Mouse (Mus musculus) hindbrain, embryonic 13.5 days (tissue): ENCODE data around the gene Dmbt1. TPM values are rescaled to one million over a fixed set of nuclear protein-coding genes. Genes with fewer than 3 reads are reported as not detected.
"Not testable (repeated sequence)": the region's sequence is repeated elsewhere in the genome, so short reads cannot be mapped to it uniquely, and the experiment has no call there.

Experiments
- ATAC-seq: fragments of 200-750 bp; cut with Nextera tagmentation; 2 replicates; pipeline ENCODE4 v1.8.0; 2017; ENCODE audit warnings: moderate TSS enrichment; ENCODE audit not compliant: low FRiP score
- H3K27ac ChIP-seq: fragments of 300-500 bp; sonication (generic); 2 replicates; pipeline ENCODE4 v1.5.1; 2015; ENCODE audit warnings: inconsistent platforms, mild to moderate bottlenecking, moderate library complexity
- H3K27me3 ChIP-seq: fragments of 300-500 bp; sonication (generic); 2 replicates; pipeline ENCODE4 v1.6.1; 2015; ENCODE audit warnings: mild to moderate bottlenecking, inconsistent platforms
- H3K36me3 ChIP-seq: fragments of 300-500 bp; sonication (generic); 2 replicates; pipeline ENCODE4 v1.6.1; 2015; ENCODE audit warnings: mild to moderate bottlenecking, inconsistent platforms
- H3K4me1 ChIP-seq: fragments of 300-500 bp; sonication (generic); replicated peaks from 2 replicates; pipeline ENCODE4 v1.6.1; 2015; ENCODE audit warnings: inconsistent platforms
- H3K4me2 ChIP-seq: fragments of 300-500 bp; sonication (generic); 2 replicates; pipeline ENCODE4 v1.6.1; 2015; ENCODE audit warnings: inconsistent platforms, mild to moderate bottlenecking, moderate library complexity
- H3K4me3 ChIP-seq: fragments of 300-500 bp; sonication (generic); 2 replicates; pipeline ENCODE4 v1.5.1; 2015; ENCODE audit warnings: mild to moderate bottlenecking, inconsistent platforms
- H3K9ac ChIP-seq: fragments of 300-500 bp; sonication (generic); 2 replicates; pipeline ENCODE4 v1.6.1; 2015; ENCODE audit warnings: mild to moderate bottlenecking, inconsistent platforms
- H3K9me3 ChIP-seq: fragments of 300-500 bp; sonication (generic); 2 replicates; pipeline ENCODE4 v1.6.1; 2016; ENCODE audit warnings: inconsistent platforms
- WGBS: fragments of 180-500 bp; shearing (Covaris S2); methylation state at CpG from one replicate; pipeline ENCODE4 v1.1.7; 2015; 5-methylcytosine and 5-hydroxymethylcytosine counted together
- polyA plus RNA-seq: library from polyadenylated mRNA; unstranded; fragments of >200 nt; fragmentation: Nextera tagmentation; extraction: Ambion mirVana; gene quantifications from 2 replicates; pipeline ENCODE4 v1.2.1, GENCODE M21; 2015

Dmbt1 gene
- polyA plus RNA-seq, 1 experiment from 2014 or later, result not detected

DNA sequence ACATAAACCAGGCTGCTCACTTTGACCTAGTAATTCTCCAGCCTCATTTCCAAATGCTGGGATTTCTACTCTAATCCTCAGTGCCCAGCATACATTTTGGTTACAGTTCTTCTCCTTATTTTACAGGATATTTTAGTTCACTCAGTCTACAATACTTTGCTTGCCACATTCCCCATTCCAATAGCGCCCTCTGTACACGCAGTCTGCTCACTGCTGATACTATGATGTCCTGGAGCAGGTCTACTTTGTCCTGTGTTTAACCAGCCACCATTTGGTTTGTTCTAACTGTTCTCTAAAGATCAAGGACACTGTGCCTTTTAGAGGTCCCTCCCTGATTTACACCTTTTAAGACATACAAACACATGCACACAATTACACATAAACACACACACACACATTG lies 28.0 kb downstream of the Dmbt1 start:
- H3K4me3 ChIP-seq, H3K27ac ChIP-seq, H3K27me3 ChIP-seq, H3K4me1 ChIP-seq, H3K9ac ChIP-seq, ATAC-seq, H3K4me2 ChIP-seq, H3K36me3 ChIP-seq, H3K9me3 ChIP-seq: not testable (repeated sequence)
- 73% methylated on average over 2 of the region's 2 CpGs for WGBS

DNA sequence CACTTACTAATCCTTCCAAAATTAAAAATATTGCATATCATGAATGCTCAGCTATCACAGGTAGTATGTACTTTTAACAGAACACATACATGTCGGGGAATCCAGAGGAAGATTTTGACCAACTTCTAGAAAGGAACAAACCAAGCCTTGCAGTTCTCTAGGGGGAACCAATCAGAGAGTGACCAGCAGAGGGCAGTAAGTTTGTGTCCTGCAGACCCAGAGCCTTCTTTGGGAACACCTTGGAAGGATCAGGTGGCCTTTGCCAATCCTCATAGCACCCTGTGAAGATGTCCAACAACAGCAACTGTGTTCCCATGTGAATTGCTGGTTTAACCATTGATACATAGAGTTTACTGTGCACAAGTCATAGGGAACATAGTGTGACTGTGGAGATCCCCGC lies 30.7 kb downstream of the Dmbt1 start:
- 91% methylated on average over 2 of the region's 2 CpGs for WGBS
- H3K27ac ChIP-seq, result no peak overlapping the region
- no peak for ATAC-seq

DNA sequence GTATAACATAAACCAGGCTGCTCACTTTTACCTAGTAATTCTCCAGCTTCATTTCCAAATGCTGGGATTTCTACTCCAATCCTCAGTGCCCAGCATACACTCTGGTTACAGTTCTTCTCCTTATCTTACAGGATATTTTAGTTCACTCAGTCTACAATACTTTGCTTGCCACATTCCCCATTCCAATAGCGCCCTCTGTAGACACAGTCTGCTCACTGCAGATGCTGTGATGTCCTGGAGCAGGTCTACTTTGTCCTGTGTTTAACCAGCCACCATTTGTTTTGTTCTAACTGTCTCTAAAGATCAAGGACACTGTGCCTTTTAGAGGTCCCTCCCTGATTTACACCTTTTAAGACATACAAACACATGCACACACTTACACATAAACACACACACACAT lies 36.3 kb downstream of the Dmbt1 start:
- H3K27ac ChIP-seq, H3K9ac ChIP-seq, H3K4me2 ChIP-seq, H3K9me3 ChIP-seq, ATAC-seq, H3K4me1 ChIP-seq, H3K36me3 ChIP-seq, H3K4me3 ChIP-seq, H3K27me3 ChIP-seq: not testable (repeated sequence)
- 0% methylated on average over 1 of the region's 1 CpGs for WGBS

More for the DNA sequence above, 30.7 kb downstream of the Dmbt1 start:
- Histone ChIP-seq H3K9ac (no peak overlapping the region), H3K4me3 (no peak overlapping the region), H3K27me3 (no peaks in the 10 kb centered on the region), H3K9me3 (no peaks in the 10 kb centered on the region), H3K36me3 (no peaks in the 10 kb centered on the region), H3K4me1 (no peaks in the 10 kb centered on the region), H3K4me2 (no peak overlapping the region)

- H3K9ac ChIP-seq, ATAC-seq: not testable (repeated sequence)
Observed at GRCm38 (mm10) chr7:131073476-131073875, 41.6 kb downstream of the Dmbt1 start.

DNA sequence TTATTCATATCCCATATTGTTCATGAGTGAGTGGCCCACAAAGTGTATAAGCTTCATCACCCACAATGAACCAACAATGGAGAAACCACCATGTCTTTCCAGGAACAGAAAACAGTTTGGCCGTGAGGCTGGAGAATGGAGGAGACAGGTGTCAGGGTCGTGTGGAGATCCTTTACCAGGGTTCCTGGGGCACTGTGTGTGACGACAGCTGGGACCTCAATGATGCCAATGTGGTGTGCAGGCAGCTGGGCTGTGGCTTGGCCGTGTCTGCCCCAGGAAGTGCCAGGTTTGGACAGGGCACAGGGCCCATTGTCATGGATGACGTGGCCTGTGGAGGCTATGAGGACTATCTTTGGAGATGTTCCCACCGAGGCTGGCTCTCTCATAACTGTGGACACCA lies 42.2 kb downstream of the Dmbt1 start:
- H3K4me3 ChIP-seq, H3K9ac ChIP-seq, H3K36me3 ChIP-seq, H3K4me2 ChIP-seq, H3K4me1 ChIP-seq, H3K27me3 ChIP-seq, H3K9me3 ChIP-seq, H3K27ac ChIP-seq, ATAC-seq: not testable (repeated sequence)
- 85% methylated on average over 6 of the region's 6 CpGs for WGBS

More at GRCm38 (mm10) chr7:131073476-131073875, 41.6 kb downstream of the Dmbt1 start:
- H3K27ac ChIP-seq, H3K4me3 ChIP-seq, H3K4me1 ChIP-seq, H3K9me3 ChIP-seq, H3K36me3 ChIP-seq, H3K27me3 ChIP-seq, H3K4me2 ChIP-seq: not testable (repeated sequence)
- WGBS, result 98% methylated on average over 3 of the region's 3 CpGs

- H3K4me1 ChIP-seq, result no peaks in the 10 kb centered on the region
- WGBS, result 3% methylated on average over 1 of the region's 1 CpGs
- ATAC-seq, result no peak
Observed at GRCm38 (mm10) chr7:131075956-131076355, 44.1 kb downstream of the Dmbt1 start.

GRCm38 (mm10) chr7:131082403-131082802 lies 50.5 kb downstream of the Dmbt1 start:
- H3K27me3 ChIP-seq, H3K36me3 ChIP-seq, ATAC-seq, H3K9ac ChIP-seq, H3K9me3 ChIP-seq, H3K4me1 ChIP-seq, H3K4me2 ChIP-seq, H3K27ac ChIP-seq, H3K4me3 ChIP-seq: not testable (repeated sequence)
- WGBS, result 87% methylated on average over 9 of the region's 9 CpGs

More at GRCm38 (mm10) chr7:131075956-131076355, 44.1 kb downstream of the Dmbt1 start:
- Histone ChIP-seq H3K4me3 (no peak overlapping the region), H3K9me3 (no peaks in the 10 kb centered on the region), H3K27me3 (no peaks in the 10 kb centered on the region), H3K27ac (no peak overlapping the region), H3K36me3 (no peaks in the 10 kb centered on the region), H3K9ac (no peak overlapping the region), H3K4me2 (no peak overlapping the region)

- Histone ChIP-seq H3K9me3 (no peaks in the 10 kb centered on the region), H3K4me2 (no peak overlapping the region), H3K9ac (no peak overlapping the region), H3K27me3 (no peaks in the 10 kb centered on the region), H3K36me3 (no peaks in the 10 kb centered on the region), H3K4me3 (no peak overlapping the region), H3K4me1 (no peaks in the 10 kb centered on the region), H3K27ac (no peak overlapping the region)
- WGBS, result 38% methylated on average over 3 of the region's 3 CpGs
- no peak for ATAC-seq
Observed at GRCm38 (mm10) chr7:131112486-131112885, 80.6 kb downstream of the Dmbt1 start.

GRCm38 (mm10) chr7:131113676-131114075 lies 81.8 kb downstream of the Dmbt1 start:
- H3K9ac ChIP-seq, result no peak overlapping the region

GRCm38 (mm10) chr7:131114434-131114833 lies 82.6 kb downstream of the Dmbt1 start:
- Histone ChIP-seq H3K9me3 (no peaks in the 10 kb centered on the region), H3K4me3 (no peak overlapping the region), H3K36me3 (no peaks in the 10 kb centered on the region), H3K27ac (no peak overlapping the region), H3K27me3 (no peaks in the 10 kb centered on the region), H3K4me1 (no peaks in the 10 kb centered on the region), H3K9ac (no peak overlapping the region), H3K4me2 (no peak overlapping the region)
- 80% methylated on average over 2 of the region's 2 CpGs for WGBS
- no peak for ATAC-seq

More at GRCm38 (mm10) chr7:131113676-131114075, 81.8 kb downstream of the Dmbt1 start:
- no peak for ATAC-seq
- 72% methylated on average over 6 of the region's 6 CpGs for WGBS
- Histone ChIP-seq H3K9me3 (no peaks in the 10 kb centered on the region), H3K27ac (no peak overlapping the region), H3K27me3 (no peaks in the 10 kb centered on the region), H3K4me2 (no peak overlapping the region), H3K4me3 (no peak overlapping the region), H3K36me3 (no peaks in the 10 kb centered on the region), H3K4me1 (no peaks in the 10 kb centered on the region)

GRCm38 (mm10) chr7:131122210-131122807 lies 90.5 kb downstream of the Dmbt1 start:
- 83% methylated on average over 2 of the region's 2 CpGs for WGBS
- ATAC-seq, result no peak
- Histone ChIP-seq H3K36me3 (no peaks in the 10 kb centered on the region), H3K4me2 (no peak overlapping the region), H3K9ac (no peak overlapping the region), H3K27me3 (no peaks in the 10 kb centered on the region), H3K9me3 (no peaks in the 10 kb centered on the region), H3K27ac (no peak overlapping the region), H3K4me1 (no peaks in the 10 kb centered on the region), H3K4me3 (no peak overlapping the region)

DNA sequence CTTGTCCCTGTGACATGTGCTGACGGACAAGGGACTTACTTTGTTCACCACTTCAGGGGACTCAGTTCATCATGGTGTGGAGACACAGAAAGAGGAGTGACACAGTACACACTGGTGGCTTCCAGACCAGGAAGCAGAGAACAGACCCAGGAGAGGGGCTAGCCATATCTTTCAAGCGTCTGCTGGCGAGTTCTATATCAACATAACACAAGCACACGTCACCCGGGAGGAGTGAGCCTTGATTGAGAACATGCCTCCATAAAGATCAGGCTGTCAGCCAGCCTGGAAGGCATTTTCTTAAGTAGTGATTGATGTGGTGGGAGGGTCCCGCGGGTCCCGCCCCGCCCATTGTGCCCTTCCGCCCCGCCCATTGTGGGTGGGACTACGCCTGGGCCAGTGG lies 98.2 kb downstream of the Dmbt1 start:
- Histone ChIP-seq H3K4me2 (no peak overlapping the region), H3K4me3 (no peak overlapping the region), H3K9me3 (no peaks in the 10 kb centered on the region), H3K27ac (no peak overlapping the region), H3K4me1 (no peaks in the 10 kb centered on the region), H3K36me3 (no peaks in the 10 kb centered on the region), H3K9ac (no peak overlapping the region), H3K27me3 (no peaks in the 10 kb centered on the region)
- ATAC-seq, result no peak
- 52% methylated on average over 12 of the region's 12 CpGs for WGBS

GRCm38 (mm10) chr7:131133181-131133580 lies 101.3 kb downstream of the Dmbt1 start:
- no peak overlapping the region for H3K9ac ChIP-seq
- H3K4me3 ChIP-seq, result no peak overlapping the region
- WGBS, result 67% methylated on average over 3 of the region's 3 CpGs
- no peak overlapping the region for H3K27ac ChIP-seq
- H3K4me2 ChIP-seq, result no peak overlapping the region
- H3K9me3 ChIP-seq, result no peaks in the 10 kb centered on the region
- no peaks in the 10 kb centered on the region for H3K4me1 ChIP-seq
- no peak for ATAC-seq
- no peaks in the 10 kb centered on the region for H3K27me3 ChIP-seq
- H3K36me3 ChIP-seq, result no peaks in the 10 kb centered on the region
